Mouse (Mus musculus) left cerebral cortex, adult 6 months (tissue): ENCODE measurements around the gene Ppef1. TPM values are rescaled to one million over a fixed set of nuclear protein-coding genes. Genes with fewer than 3 reads are reported as not detected.

Experiments used
- long read RNA-seq, 2 experiments: library from polyadenylated mRNA; unstranded; transcript quantifications; one replicate each; pipeline ENCODE4 v2.0.0; 2019 to 2020
- polyA plus RNA-seq: library from polyadenylated mRNA; unstranded; fragments of <200 nt; fragmentation: Nextera tagmentation; gene quantifications from 2 replicates; pipeline ENCODE4 v1.2.3, GENCODE M21; 2021

The Ppef1 gene
- 0.20 and 0.50 TPM in 2 replicates for polyA plus RNA-seq
- long read RNA-seq, experiment 1, partial matches to known transcripts: 0 of 3 reads
- long read RNA-seq, experiment 1, other reads (novel, unspliced or antisense): 3 of 3 reads
- long read RNA-seq, experiment 2, partial matches to known transcripts: 0 of 2 reads
- long read RNA-seq, experiment 2, other reads (novel, unspliced or antisense): 2 of 2 reads

DNA sequence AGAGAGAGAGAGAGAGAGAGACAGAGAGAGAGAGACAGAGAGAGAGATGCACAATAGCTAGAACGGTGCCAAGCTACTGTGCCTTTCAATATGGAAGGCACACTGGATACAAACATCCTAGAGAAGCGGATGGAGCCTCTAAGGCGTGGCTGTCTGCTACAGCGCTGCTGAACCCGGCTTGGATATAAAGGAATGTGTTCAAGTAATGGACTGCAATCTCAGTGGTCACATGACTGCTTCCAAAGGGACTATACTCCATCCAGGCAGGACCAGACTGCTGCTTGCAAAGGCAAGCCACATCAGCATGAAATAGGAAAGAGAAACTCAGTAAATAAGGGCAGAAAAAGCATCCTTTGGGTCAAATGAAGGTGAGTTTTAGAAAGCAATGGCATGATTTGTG lies at the start of gene Ppef1:
Ppef1 (minus strand) TSS at position 116 of the 400 bp plus-strand sequence.

DNA sequence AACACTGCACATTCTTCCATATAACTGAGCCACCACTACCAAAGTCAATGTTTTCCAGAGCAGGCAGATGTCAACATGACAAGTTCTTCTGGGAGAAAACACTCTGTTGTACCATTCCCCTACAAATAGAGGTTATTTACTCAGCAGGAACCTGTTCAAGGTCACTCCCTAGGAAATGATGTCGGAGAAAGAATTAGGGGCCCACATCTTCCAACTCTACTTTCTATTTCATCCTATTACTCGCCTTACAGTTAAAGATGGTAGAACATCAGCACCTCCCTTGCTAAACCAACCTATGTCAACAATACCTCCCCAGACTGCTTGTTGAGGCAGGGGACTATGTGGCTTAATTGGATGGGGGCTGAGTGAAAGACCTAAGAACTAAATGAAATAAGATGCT lies 32.1 kb upstream of the Ppef1 start, which contains the start of gene Rs1:
Rs1 (plus strand) TSS at position 301 of the 400 bp plus-strand sequence.

Other genes with a start within 250 kb of the Ppef1 start
- gene Phka2, start 233.6 kb downstream of the Ppef1 start, polyA plus RNA-seq: 5.2 and 5.7 TPM in 2 replicates
- gene Rs1, start 32.2 kb upstream of the Ppef1 start, polyA plus RNA-seq: 0.05 TPM in 1 of 2 replicates, not detected in the other
- 0.29 and 0.38 TPM in 2 replicates for gene Gja6, start 171.3 kb upstream of the Ppef1 start, polyA plus RNA-seq